Mouse (Mus musculus): ENCODE measurements around the gene Yipf6. TPM values are rescaled to one million over a fixed set of nuclear protein-coding genes. Genes with fewer than 3 reads are reported as not detected.
"Not testable (repeated sequence)": the region's sequence is repeated elsewhere in the genome, so short reads cannot be mapped to it uniquely, and the experiment has no call there.

The Yipf6 gene
- total RNA-seq (2021): 44.9 and 47.6 TPM in 2 replicates
- long read RNA-seq, full-length matches to known transcripts: 21 of 35 reads
- long read RNA-seq, partial matches to known transcripts: 0 of 35 reads
- long read RNA-seq, other reads (novel, unspliced or antisense): 14 of 35 reads

DNA sequence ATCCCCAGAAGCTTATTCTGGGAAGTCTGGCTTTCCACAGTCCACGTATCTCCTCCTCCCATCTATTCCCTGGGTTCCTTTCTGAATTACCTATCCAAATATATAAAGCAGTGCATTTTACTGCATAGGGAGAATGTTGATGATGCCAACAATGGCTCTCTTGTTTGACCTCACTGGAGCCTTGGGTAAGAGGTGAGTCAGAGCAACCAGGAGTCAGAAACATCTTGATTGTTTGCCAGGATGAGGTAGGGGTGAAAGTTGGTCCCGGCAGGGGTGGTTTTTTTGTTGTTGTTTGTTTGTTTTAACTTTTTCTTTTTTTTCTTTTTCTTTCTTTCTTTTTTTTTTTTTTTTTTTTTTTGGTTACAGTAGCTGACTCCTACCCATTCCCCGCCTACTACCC, at the start of gene Yipf6:
Gene Yipf6 (plus strand): TSS at position 216 of the 400 bp plus-strand sequence.
- DNase-seq: no peak

DNA sequence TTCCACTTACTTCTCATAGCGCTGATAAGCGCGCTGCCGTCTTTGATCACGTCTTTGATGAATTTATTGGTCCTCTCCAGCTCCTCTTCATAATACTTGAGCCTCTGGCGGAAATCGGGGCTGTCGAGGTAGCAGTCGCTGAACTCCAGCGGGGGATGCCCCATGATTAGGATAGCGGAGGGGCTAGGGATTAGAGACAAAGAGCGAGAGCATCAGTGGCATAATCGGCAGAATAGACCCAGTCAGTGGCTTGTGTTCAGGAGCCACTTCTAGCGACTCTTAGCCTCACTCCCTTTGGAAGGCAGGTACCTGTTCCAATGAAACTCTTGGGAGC, 46.1 kb upstream of the Yipf6 start:
- no peak for DNase-seq

DNA sequence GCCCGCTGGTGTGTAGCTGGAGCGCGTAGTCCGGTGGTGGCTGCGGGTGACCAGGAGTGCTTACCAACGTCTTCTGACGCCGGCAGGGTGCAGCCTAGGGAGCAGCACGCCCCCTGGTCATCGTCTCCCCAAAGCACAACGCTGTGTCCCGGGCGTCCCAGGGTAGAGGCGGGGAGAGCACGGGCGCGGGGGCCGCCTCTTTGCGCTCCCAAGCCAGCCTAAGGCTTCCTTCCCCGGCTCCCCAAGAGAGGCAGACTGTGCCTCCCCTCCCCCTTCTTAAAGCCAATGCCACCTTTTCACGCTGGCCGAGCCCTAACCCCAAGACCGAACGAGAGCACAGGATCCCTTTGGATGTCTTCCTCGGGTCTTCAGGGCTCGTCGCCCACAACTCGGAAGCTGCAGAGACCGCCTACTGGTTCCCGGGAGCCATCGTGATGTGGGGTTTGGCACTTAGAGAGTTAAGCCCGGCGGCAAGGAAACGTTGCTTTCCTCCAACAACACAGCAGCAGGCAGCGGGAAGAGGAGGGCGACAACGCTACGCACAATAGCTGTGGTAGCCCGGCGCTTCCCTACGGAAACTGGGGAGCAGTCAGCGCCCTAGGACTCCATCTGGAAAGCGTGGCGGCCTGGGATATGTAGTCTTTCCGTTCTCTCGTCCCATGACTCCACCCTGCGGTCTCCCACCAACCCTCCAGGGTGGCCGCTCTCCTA, 45.6 kb upstream of the Yipf6 start, which contains the start of gene Ophn1:
Gene Ophn1 (minus strand): TSS at position 620 of the 711 bp plus-strand sequence.
- peak; percentile 69 for DNase-seq

DNA sequence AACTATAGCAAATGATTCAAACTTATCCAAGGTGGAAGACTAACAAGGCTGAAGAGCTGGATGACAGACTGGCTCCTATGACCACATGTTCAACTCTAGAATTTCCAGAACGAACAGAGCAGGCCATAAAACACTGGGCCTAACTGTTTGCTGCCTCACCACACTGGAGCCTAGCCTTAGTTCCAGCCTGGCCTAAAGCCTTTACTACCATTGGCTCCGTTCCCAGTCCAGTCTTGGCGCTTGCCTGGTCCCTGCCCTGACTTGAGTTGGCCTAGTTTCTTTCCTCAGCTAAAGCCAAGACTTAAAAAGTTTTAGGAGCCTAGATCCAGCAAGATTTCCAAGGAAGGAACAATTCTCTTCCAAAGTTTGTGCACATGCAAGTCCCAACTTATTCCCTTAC, 37.8 kb upstream of the Yipf6 start:
- DNase-seq: peak; percentile 54

DNA sequence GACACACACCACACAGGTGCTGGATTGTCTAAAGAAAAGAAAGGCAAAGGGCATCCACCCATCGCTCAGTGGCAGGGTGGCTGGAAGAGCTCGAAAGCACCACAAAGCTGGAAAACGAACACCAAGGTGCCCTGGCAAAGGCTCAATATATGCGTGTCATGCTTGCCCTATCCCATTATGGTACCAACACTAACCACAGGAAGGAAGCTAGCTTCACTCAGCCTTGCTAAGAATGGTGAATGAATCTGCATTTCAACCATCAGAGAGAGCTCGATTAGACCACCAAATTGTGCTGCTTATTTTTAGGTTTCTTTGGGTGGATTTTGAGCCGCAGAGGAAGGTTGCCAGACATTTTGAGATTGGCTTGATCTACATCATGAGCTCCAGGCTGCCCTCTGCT, 31.9 kb upstream of the Yipf6 start:
- DNase-seq: no peak

DNA sequence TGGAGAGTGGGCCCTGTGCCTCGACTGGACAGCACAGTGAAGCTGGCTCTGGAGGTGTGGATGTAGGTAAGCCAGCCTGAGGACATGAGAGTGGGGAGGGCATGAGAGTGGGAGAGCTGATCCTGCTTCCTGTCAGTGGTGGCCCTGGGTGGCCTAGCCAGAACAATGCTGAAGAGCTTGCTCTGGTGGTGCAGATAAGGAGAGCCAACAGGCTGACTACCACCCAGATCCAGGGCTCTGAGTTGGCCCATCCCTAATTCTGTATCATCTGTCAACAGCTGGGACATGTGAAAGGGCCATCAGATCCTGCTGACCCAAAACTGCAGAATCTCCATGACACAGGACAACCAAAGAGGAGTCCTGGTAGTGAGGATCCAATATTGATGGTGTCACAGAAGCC, 27.2 kb upstream of the Yipf6 start:
- DNase-seq: no peak

DNA sequence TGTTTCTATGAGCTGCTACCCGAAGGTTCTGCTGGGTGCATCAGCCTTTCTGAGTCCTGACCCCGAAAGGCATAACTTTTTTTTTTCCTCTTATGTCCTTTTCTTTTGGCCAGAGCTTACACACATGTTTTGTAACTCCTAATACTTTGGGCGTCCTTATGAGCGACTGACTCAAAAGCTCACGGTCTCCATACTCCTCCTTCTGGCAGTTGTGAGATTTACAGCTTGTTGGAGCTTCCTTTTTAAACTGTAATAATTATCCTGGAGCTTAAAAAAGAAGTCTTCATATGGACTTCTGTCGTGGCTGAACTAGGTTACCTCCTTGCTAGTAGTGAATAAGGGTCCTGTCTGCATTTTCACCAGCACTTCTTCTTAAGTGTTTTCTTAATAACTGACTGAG, 16.7 kb upstream of the Yipf6 start:
- no peak for DNase-seq

DNA sequence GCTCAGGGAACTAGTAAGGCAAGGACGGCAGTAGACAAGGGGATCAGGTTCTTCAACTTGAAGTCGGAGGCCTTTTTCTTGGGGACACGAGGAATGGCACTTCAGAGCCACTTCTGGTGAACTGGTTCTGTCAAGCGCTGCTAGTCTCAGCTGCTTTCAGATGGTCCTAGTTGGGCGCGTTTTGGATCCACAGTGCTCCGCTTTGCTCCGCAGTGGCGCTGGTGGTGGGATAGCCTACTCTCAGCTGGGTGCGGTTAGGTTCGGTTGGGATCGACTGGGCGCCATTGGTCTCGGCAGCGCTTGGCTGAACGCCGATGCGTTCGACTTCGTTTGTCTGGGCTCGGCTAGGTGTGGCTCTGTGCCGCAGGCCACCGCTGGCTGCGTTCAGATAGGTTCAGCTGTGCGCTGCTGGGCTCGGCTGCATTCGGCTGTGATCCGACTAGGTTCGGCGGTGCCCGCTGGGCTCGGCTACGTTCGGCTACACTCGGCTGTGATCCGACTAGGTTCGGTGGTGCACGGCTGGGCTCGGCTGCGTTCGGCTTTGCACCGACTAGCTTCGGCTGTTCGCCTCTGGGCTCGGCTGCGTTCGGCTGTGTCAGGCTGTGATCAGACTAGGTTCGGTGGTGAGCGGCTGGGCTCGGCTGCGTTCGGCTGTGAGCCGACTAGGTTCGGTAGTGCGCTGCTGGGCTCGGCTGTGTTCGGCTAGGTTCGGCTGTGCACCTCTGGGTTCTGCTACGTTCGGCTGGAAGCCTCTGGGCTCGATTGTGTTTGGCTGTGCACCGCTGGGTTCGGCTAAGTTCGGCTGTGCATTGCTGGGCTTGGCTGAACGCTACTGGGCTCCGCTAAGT, 815 bp downstream of the Yipf6 start:
- DNase-seq: peak; percentile 92

DNA sequence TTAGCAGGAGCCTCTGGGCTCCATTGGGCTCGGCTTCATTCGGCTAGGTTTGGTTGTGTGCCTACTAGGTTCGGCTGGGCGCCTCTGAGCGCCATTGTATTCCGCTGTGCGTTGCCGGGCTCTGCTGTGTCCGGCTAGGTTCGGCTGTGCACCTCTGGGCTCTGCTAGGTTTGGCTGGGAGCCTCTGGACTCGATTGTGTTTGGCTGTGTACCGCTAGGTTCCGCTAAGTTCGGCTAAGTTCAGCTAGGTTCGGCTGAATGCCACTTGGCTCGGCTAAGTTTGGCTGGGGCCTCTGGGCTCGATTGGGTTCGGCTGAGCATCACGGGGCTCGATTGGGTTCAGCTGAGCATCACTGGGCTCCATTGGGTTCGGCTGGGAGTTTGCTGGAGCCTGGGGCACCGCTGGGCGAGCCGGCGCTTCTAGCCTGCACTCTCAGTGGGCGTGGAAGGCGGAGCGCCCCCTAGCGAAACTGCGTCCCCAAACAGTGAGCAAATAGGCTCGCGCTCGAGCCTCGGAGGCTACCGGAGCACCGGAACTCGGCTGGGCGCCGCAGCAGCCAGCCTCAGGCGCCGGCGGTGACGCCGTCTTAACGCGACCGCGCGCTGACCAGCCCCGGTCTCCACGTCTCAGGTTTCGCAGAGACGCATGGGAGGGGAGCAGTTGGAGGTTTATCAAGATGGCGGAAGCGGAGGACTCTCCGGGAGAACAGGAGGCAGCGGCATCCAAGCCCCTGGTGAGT, 1.6 kb downstream of the Yipf6 start:
- peak; percentile 90 for DNase-seq

DNA sequence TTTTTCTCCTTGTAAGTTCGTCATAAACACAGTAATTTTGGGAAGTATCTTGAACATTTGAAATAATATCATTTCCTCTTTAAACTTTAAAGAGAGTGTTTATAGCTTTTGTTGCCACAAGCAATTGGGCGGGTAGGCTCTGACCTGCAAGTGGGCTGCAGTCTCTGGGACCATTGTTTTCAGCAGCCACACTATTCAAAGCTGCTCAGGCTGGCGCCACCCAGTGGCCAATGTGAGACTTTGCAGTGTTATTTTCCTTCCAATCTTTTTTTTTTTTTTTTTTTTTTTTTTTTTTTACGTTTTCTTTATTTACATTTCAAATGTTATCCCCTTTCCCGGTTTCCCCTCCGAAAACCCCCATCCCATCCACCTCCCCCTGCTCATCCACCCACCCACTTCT, 17.8 kb downstream of the Yipf6 start:
- peak; percentile 13 for DNase-seq

DNA sequence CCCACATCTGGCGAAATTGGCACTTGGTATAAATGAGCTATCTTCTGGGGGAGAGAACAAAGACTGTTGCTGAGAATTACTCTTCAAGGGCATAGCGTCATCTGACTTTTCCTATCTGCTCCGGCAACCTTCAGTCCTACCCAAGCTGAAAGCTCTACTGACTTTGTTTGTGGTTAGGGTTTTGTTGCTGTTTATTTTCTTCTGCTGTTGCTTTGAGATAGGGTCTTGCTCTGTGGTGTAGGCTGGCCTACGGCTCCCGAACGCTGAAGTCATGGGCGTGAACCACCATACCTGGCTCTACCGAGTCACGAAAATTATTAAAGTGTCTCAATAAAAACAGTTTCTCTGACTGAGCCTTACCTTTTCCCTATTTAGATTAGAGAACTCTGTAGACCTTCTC, 22.2 kb downstream of the Yipf6 start:
- DNase-seq: no peak

DNA sequence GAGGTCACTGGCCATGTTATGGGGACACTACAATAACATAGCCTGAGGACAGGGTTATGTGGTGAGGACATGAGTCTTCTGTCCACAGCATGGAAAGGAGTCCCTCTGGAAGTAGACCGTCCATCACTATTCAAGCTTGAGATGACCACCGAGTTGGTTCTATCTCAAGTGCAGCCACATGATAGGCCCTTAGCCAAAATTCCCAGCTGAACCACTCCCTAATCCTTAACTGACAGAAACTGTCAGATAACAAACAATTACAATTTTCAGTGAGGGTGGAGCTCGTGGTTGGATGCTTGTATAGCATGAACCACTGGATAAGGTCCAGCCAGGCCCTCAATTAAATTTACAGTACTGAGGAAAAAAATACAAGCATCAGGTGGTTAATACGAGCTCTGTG, 22.9 kb downstream of the Yipf6 start:
- no peak for DNase-seq

DNA sequence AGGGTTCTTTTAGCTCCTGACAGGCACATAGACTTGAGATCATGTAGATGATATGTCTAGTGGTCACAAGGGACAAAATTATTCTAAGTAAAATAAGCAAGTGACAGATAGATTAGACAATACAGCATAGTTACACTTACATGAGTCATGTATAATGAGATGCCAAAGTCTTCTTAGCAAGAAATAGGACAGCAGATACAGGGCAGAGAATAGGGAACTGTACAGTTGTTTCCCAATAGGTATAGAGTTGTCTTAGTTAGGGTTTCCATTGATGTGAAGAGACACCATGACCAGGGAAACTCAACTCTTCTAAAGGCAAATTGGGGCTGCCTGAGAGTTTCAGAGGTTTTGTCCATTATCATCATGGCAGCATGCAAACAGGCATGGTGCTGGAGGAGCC, 27.6 kb downstream of the Yipf6 start:
- no peak for DNase-seq

DNA sequence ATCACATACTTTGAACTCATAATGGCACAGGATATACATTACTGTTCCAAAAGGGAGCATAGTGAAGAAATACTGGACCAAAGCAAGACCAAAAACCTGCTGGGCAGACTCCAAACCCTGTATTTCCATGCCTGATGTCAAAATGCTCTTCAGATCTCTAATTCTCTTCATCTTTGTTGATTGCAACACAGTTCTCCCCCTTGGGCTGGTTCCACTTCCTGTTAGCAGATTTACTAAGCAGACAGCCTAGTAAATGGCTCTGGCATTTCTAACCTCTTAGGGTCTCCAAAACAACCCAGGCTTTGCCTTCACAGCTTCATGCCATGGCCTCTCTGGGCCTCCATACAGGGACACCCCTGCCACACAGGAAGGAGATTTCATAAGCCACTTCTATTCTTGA, 28.4 kb downstream of the Yipf6 start:
- no peak for DNase-seq

DNA sequence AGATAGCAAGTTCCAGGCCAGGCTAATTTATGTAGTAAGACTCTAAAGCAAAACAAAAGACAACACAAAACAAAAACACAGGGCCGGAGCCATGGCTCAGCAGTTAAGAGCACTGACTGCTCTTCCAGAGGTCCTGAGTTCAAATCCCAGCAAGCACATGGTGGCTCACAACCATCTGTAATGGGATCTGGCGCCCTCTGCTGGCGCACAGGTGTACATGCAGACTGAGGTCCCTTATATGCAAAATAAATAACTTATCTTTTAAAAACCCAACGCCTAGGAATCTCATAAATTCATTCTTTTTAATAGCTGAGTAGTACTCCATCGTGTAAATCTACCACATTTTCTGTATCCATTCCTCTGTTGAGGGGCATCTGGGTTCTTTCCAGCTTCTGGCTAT, 50.5 kb downstream of the Yipf6 start:
- DNase-seq: not testable (repeated sequence)

DNA sequence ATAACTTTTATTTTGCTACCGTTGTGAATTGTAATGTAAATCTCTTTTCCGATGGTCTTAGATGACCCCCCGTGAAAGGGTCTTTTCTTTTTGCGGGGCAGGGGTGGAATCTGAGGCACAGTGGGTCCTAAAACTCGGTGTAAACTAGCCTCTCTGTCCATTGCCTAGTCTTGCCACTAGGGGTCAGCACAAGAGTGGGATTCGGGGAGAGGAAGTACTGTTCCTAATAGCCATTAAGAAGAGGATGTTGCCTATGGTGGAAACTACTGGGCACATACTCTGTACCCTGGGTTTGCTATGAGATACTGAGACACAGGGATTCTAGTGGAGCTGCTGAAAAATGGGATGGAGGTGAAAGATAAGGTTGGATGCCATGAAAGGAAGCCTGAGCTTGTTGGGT, 53.5 kb downstream of the Yipf6 start:
- DNase-seq: peak; percentile 45

Other genes starting within 250 kb of the Yipf6 start
- gene Ophn1, start 45.3 kb upstream of the Yipf6 start, total RNA-seq (2021): 13.3 and 16.1 TPM in 2 replicates
- 26.0 and 31.7 TPM in 2 replicates for gene Stard8, start 66.9 kb downstream of the Yipf6 start, total RNA-seq (2021)
- 47.3 and 60.8 TPM in 2 replicates for gene Efnb1, start 199.8 kb downstream of the Yipf6 start, total RNA-seq (2021)